Mouse (Mus musculus): ENCODE results near the gene Olfr1258. TPM values are rescaled to one million over a fixed set of nuclear protein-coding genes. Genes with fewer than 3 reads are reported as not detected.
"Not testable (repeated sequence)": the region's sequence is repeated elsewhere in the genome, so short reads cannot be mapped to it uniquely, and the experiment has no call there.

Gene Olfr1258
- polyA plus RNA-seq (2016; fragmentation: Nextera tagmentation; extraction: Ambion mirVana) = not detected in 2 replicates

DNA sequence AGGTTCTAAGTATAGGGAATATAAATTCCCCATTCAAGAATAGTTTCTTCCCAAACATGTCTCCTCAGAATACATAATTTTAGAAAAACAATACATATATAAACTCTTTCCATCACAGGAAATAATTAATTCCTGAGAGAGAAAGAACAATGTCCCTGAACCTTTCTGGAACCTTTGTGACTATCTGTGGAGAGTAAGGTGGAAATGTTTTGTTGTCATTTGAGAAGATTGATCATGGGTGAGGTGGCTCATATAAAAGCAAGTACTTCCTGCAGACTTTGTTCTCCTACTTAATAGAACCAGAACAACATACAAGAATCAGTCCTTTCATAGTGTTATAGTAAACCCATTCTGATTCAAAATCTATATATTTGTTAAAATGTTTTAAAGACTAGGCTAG is at the start of gene Olfr1258:
Gene Olfr1258 (plus strand): TSS at position 301 of the 400 bp plus-strand sequence.
- Histone ChIP-seq H3K4me3 (no peak within 1 kb of the TSS), H3K4me2 (replicated peaks) (no peak within 1 kb of the TSS), H3K4me1 (no peaks in the 10 kb centered on the region), H3K27ac (no peak within 1 kb of the TSS), H3K9ac (no peak within 1 kb of the TSS), H3K36me3 (no peaks in the 10 kb centered on the region), H3K27me3 (no peaks in the 10 kb centered on the region), H3K9me3 (replicated peaks) (no peaks in the 10 kb centered on the region)
- no peak for ATAC-seq (ENCODE audit: low FRiP score)

- H3K4me2 ChIP-seq (replicated peaks) = no peak within 1 kb of the TSS
- H3K4me1 ChIP-seq = no peaks in the 10 kb centered on the region
- no peak within 1 kb of the TSS for H3K4me3 ChIP-seq
- no peak for ATAC-seq (ENCODE audit: low FRiP score)
- no peak within 1 kb of the TSS for H3K27ac ChIP-seq
- H3K36me3 ChIP-seq = no peaks in the 10 kb centered on the region
- no peaks in the 10 kb centered on the region for H3K27me3 ChIP-seq
- no peaks in the 10 kb centered on the region for H3K9me3 ChIP-seq (replicated peaks)
- 96% methylated on average over 1 of the region's 1 CpGs for WGBS
- no peak within 1 kb of the TSS for H3K9ac ChIP-seq
These were observed 49.0 kb upstream of the Olfr1258 start, which contains the start of gene Olfr1257 for GRCm38 (mm10) chr2:89878137-89878536. Gene Olfr1257 (plus strand): TSS chr2:89878437.

- ATAC-seq (ENCODE audit: low FRiP score); H3K4me1 ChIP-seq; H3K9ac ChIP-seq; H3K4me2 ChIP-seq (replicated peaks); H3K36me3 ChIP-seq; H3K9me3 ChIP-seq (replicated peaks); H3K27me3 ChIP-seq; H3K27ac ChIP-seq; H3K4me3 ChIP-seq: not testable (repeated sequence)
- WGBS = 97% methylated on average over 9 of the region's 9 CpGs
These were observed 14.5 kb upstream of the Olfr1258 start for GRCm38 (mm10) chr2:89912616-89913015.

DNA sequence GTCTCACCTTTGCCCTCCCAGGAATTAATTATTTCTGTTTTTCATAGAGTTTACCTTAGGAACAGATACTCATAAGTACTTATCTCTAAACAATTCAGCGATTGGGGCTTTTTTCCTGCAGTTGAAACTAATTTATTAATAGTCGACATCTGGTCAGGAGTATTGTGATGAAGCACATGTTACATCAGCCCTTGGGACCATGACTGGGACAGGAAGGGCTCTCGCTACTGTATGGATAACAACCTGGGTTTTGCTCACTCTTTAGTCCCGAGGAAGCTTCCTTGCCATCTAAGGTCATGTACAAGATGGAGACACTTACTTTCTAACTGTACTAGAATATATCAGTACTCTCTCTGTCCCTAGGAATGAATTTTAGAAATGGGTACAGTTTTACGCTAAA is 21.5 kb downstream of the Olfr1258 start, which contains the start of gene Olfr1259:
Gene Olfr1259 (minus strand): TSS at position 101 of the 400 bp plus-strand sequence.
- Histone ChIP-seq H3K4me2 (replicated peaks) (no peak within 1 kb of the TSS), H3K9ac (no peak within 1 kb of the TSS), H3K36me3 (no peaks in the 10 kb centered on the region), H3K27ac (no peak within 1 kb of the TSS), H3K27me3 (no peaks in the 10 kb centered on the region), H3K4me1 (no peaks in the 10 kb centered on the region), H3K4me3 (no peak within 1 kb of the TSS), H3K9me3 (replicated peaks) (no peaks in the 10 kb centered on the region)
- ATAC-seq (ENCODE audit: low FRiP score) = no peak
- WGBS = 91% methylated on average over 5 of the region's 5 CpGs

GRCm38 (mm10) chr2:89974184-89974583 is 47.1 kb downstream of the Olfr1258 start, which contains the start of gene Olfr1260:
Gene Olfr1260 (plus strand): TSS chr2:89974340.
- Histone ChIP-seq H3K9ac (no peak within 1 kb of the TSS), H3K9me3 (replicated peaks) (no peaks in the 10 kb centered on the region), H3K4me2 (replicated peaks) (no peak within 1 kb of the TSS), H3K36me3 (no peaks in the 10 kb centered on the region), H3K4me1 (no peaks in the 10 kb centered on the region), H3K4me3 (no peak within 1 kb of the TSS), H3K27me3 (no peaks in the 10 kb centered on the region), H3K27ac (no peak within 1 kb of the TSS)
- ATAC-seq (ENCODE audit: low FRiP score) = no peak
- 76% methylated on average over 2 of the region's 2 CpGs for WGBS

DNA sequence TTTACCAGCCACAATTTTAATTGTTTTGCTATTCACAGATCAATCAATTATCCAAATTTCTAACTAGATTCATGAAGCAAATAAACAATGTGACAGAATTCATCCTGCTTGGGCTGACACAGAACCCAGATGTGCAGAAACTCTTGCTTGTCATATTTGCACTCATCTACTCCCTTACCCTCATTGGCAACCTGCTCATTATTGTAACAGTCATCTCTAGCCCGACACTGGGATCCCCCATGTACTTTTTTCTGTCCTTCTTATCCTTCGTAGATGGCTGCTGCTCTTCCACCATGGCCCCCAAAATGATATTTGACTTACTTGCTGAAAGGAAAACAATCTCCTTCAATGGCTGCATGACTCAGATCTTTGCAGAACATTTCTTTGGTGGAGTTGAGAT is 50.6 kb downstream of the Olfr1258 start:
- H3K36me3 ChIP-seq = no peaks in the 10 kb centered on the region
- WGBS = 83% methylated on average over 2 of the region's 2 CpGs
- no peak for ATAC-seq (ENCODE audit: low FRiP score)
- H3K9ac ChIP-seq = no peak overlapping the region
- no peak overlapping the region for H3K27ac ChIP-seq
- H3K4me3 ChIP-seq = no peak overlapping the region
- H3K4me2 ChIP-seq (replicated peaks) = no peak overlapping the region
- no peaks in the 10 kb centered on the region for H3K27me3 ChIP-seq
- no peaks in the 10 kb centered on the region for H3K9me3 ChIP-seq (replicated peaks)
- H3K4me1 ChIP-seq = no peaks in the 10 kb centered on the region

Other genes starting within 250 kb of the Olfr1258 start
- not detected in 2 replicates for gene Olfr1252, start 202.3 kb upstream of the Olfr1258 start, polyA plus RNA-seq (2016; fragmentation: Nextera tagmentation; extraction: Ambion mirVana)
- not detected in 2 replicates for gene Olfr1253, start 170.2 kb upstream of the Olfr1258 start, polyA plus RNA-seq (2016; fragmentation: Nextera tagmentation; extraction: Ambion mirVana)
- not detected in 2 replicates for gene Olfr1254, start 133.7 kb upstream of the Olfr1258 start, polyA plus RNA-seq (2016; fragmentation: Nextera tagmentation; extraction: Ambion mirVana)
- not detected in 2 replicates for gene Olfr1255, start 115.3 kb upstream of the Olfr1258 start, polyA plus RNA-seq (2016; fragmentation: Nextera tagmentation; extraction: Ambion mirVana)
- not detected in 2 replicates for gene Olfr1256, start 85.8 kb upstream of the Olfr1258 start, polyA plus RNA-seq (2016; fragmentation: Nextera tagmentation; extraction: Ambion mirVana)
- not detected in 2 replicates for gene Olfr48, start 79.1 kb upstream of the Olfr1258 start, polyA plus RNA-seq (2016; fragmentation: Nextera tagmentation; extraction: Ambion mirVana)
- not detected in 2 replicates for gene Olfr1257, start 48.9 kb upstream of the Olfr1258 start, polyA plus RNA-seq (2016; fragmentation: Nextera tagmentation; extraction: Ambion mirVana)
- gene Olfr1259, start 21.4 kb downstream of the Olfr1258 start, polyA plus RNA-seq (2016; fragmentation: Nextera tagmentation; extraction: Ambion mirVana) = not detected in 2 replicates
- gene Olfr1260, start 47.0 kb downstream of the Olfr1258 start, polyA plus RNA-seq (2016; fragmentation: Nextera tagmentation; extraction: Ambion mirVana) = not detected in 2 replicates
- gene Olfr1261, start 63.9 kb downstream of the Olfr1258 start, polyA plus RNA-seq (2016; fragmentation: Nextera tagmentation; extraction: Ambion mirVana) = not detected in 2 replicates
- gene Olfr1262, start 72.8 kb downstream of the Olfr1258 start, polyA plus RNA-seq (2016; fragmentation: Nextera tagmentation; extraction: Ambion mirVana) = not detected in 2 replicates
- not detected in 2 replicates for gene Olfr1263, start 84.8 kb downstream of the Olfr1258 start, polyA plus RNA-seq (2016; fragmentation: Nextera tagmentation; extraction: Ambion mirVana)
- not detected in 2 replicates for gene Olfr1264, start 98.3 kb downstream of the Olfr1258 start, polyA plus RNA-seq (2016; fragmentation: Nextera tagmentation; extraction: Ambion mirVana)
- gene Olfr1265, start 108.0 kb downstream of the Olfr1258 start, polyA plus RNA-seq (2016; fragmentation: Nextera tagmentation; extraction: Ambion mirVana) = not detected in 2 replicates
- gene Olfr140, start 136.3 kb downstream of the Olfr1258 start, polyA plus RNA-seq (2016; fragmentation: Nextera tagmentation; extraction: Ambion mirVana) = not detected in 2 replicates
- not detected in 2 replicates for gene Olfr1269, start 194.1 kb downstream of the Olfr1258 start, polyA plus RNA-seq (2016; fragmentation: Nextera tagmentation; extraction: Ambion mirVana)
- not detected in 2 replicates for gene Olfr32, start 215.0 kb downstream of the Olfr1258 start, polyA plus RNA-seq (2016; fragmentation: Nextera tagmentation; extraction: Ambion mirVana)
- not detected in 2 replicates for gene Olfr1270, start 225.8 kb downstream of the Olfr1258 start, polyA plus RNA-seq (2016; fragmentation: Nextera tagmentation; extraction: Ambion mirVana)